Mouse (Mus musculus): ENCODE measurements around the gene Ripk3.

GRCm38 (mm10) chr14:55780736-55781135, 7.9 kb downstream of the Ripk3 start:
- TF ChIP-seq EP300 (IDR thresholded peaks at IDR 0.05; ENCODE audit: insufficient read depth, low read depth, low read length) (no peak), POLR2A (IDR thresholded peaks at IDR 0.05; ENCODE audit: insufficient read depth, low read length) (no peak)

Data from ES-Bruce4 (cell line).